Mouse (Mus musculus) regulatory T cell (primary cell): ENCODE data around the gene Tssk6.

Source experiments
- in situ Hi-C: fragments of 300-600 bp; cut with MboI, MseI; formaldehyde crosslinking; loops from one replicate; pipeline ENCODE4 v1.15.1; 2025; ENCODE audit warnings: high pct_unique_total_duplicates

Tssk6 gene

GRCm38 (mm10) chr8:69902163-69903062 lies at the start of gene Tssk6, which contains the start of the genes Ndufa13 and Yjefn3:
Gene Tssk6, plus strand, starts transcription at chr8:69902184.
Gene Ndufa13, minus strand, starts transcription at chr8:69902558.
Gene Yjefn3, minus strand, starts transcription at chr8:69902712.
- in situ Hi-C loops = loop anchor here (5.0 kb wide), 1 partner anchor 95 kb away; the partner anchor contains the start of gene Gatad2a

- in situ Hi-C loops = no loop called here
These were observed 48.1 kb upstream of the Tssk6 start for GRCm38 (mm10) chr8:69853869-69854268.

- in situ Hi-C loops = no loop called here
These were observed 41.2 kb upstream of the Tssk6 start for GRCm38 (mm10) chr8:69860807-69861206.

- in situ Hi-C loops = no loop called here
These were observed 40.7 kb upstream of the Tssk6 start for GRCm38 (mm10) chr8:69861251-69861650.

GRCm38 (mm10) chr8:69863387-69864020 lies 38.5 kb upstream of the Tssk6 start:
- in situ Hi-C loops = no loop called here

- in situ Hi-C loops = no loop called here
These were observed 37.8 kb upstream of the Tssk6 start for GRCm38 (mm10) chr8:69864180-69864579.

GRCm38 (mm10) chr8:69867696-69868326 lies 34.2 kb upstream of the Tssk6 start:
- in situ Hi-C loops = no loop called here

GRCm38 (mm10) chr8:69870003-69870765 lies 31.8 kb upstream of the Tssk6 start:
- in situ Hi-C loops = no loop called here

- in situ Hi-C loops = no loop called here
These were observed 31.1 kb upstream of the Tssk6 start for GRCm38 (mm10) chr8:69870907-69871306.

GRCm38 (mm10) chr8:69874155-69874554 lies 27.8 kb upstream of the Tssk6 start:
- in situ Hi-C loops = no loop called here

GRCm38 (mm10) chr8:69874654-69875053 lies 27.3 kb upstream of the Tssk6 start:
- in situ Hi-C loops = no loop called here

- in situ Hi-C loops = no loop called here
These were observed 25.9 kb upstream of the Tssk6 start for GRCm38 (mm10) chr8:69876097-69876496.

- in situ Hi-C loops = no loop called here
These were observed 25.0 kb upstream of the Tssk6 start for GRCm38 (mm10) chr8:69876967-69877366.

- in situ Hi-C loops = no loop called here
These were observed 24.6 kb upstream of the Tssk6 start for GRCm38 (mm10) chr8:69877396-69877795.

GRCm38 (mm10) chr8:69877992-69878391 lies 24.0 kb upstream of the Tssk6 start:
- in situ Hi-C loops = no loop called here

- in situ Hi-C loops = no loop called here
These were observed 22.3 kb upstream of the Tssk6 start for GRCm38 (mm10) chr8:69879678-69880077.

GRCm38 (mm10) chr8:69880841-69881240 lies 21.1 kb upstream of the Tssk6 start:
- in situ Hi-C loops = no loop called here

- in situ Hi-C loops = no loop called here
These were observed 20.6 kb upstream of the Tssk6 start for GRCm38 (mm10) chr8:69881261-69881865.

GRCm38 (mm10) chr8:69882021-69882756 lies 19.8 kb upstream of the Tssk6 start:
- in situ Hi-C loops = no loop called here

- in situ Hi-C loops = no loop called here
These were observed 19.0 kb upstream of the Tssk6 start for GRCm38 (mm10) chr8:69882833-69883600.
